Mouse (Mus musculus) retina, postnatal 1 day (tissue): ENCODE measurements around the gene Ampd3.

Source experiments
- DNase-seq: peaks from one replicate; pipeline ENCODE4 v3.0.0-alpha.2; 2012

Gene Ampd3

GRCm38 (mm10) chr7:110770949-110771348 lies 2.9 kb downstream of the Ampd3 start:
- DNase-seq = no peak

GRCm38 (mm10) chr7:110772343-110772742 lies 4.3 kb downstream of the Ampd3 start:
- DNase-seq = no peak

GRCm38 (mm10) chr7:110773204-110774002 lies 5.4 kb downstream of the Ampd3 start:
- DNase-seq = no peak

- no peak for DNase-seq
Measured at GRCm38 (mm10) chr7:110774077-110774476, 6.1 kb downstream of the Ampd3 start.

- no peak for DNase-seq
Measured at GRCm38 (mm10) chr7:110774674-110775073, 6.7 kb downstream of the Ampd3 start.

- no peak for DNase-seq
Measured at GRCm38 (mm10) chr7:110777146-110778001, 9.4 kb downstream of the Ampd3 start.

GRCm38 (mm10) chr7:110778933-110779332 lies 10.9 kb downstream of the Ampd3 start:
- DNase-seq = no peak

GRCm38 (mm10) chr7:110779605-110780111 lies 11.7 kb downstream of the Ampd3 start:
- DNase-seq = no peak

- no peak for DNase-seq
Measured at GRCm38 (mm10) chr7:110780520-110780919, 12.5 kb downstream of the Ampd3 start.

GRCm38 (mm10) chr7:110781231-110781711 lies 13.3 kb downstream of the Ampd3 start:
- DNase-seq = no peak

GRCm38 (mm10) chr7:110782135-110782534 lies 14.1 kb downstream of the Ampd3 start:
- DNase-seq = no peak

GRCm38 (mm10) chr7:110782845-110783478 lies 15.0 kb downstream of the Ampd3 start:
- DNase-seq = peak; percentile 47

GRCm38 (mm10) chr7:110784965-110785364 lies 17.0 kb downstream of the Ampd3 start:
- no peak for DNase-seq

GRCm38 (mm10) chr7:110785741-110786146 lies 17.7 kb downstream of the Ampd3 start:
- DNase-seq = no peak

GRCm38 (mm10) chr7:110787310-110787709 lies 19.3 kb downstream of the Ampd3 start:
- DNase-seq = no peak

- no peak for DNase-seq
Measured at GRCm38 (mm10) chr7:110790878-110791277, 22.9 kb downstream of the Ampd3 start.

GRCm38 (mm10) chr7:110792201-110792600 lies 24.2 kb downstream of the Ampd3 start:
- DNase-seq = no peak

- DNase-seq = no peak
Measured at GRCm38 (mm10) chr7:110792834-110793233, 24.8 kb downstream of the Ampd3 start.

GRCm38 (mm10) chr7:110794722-110795121 lies 26.7 kb downstream of the Ampd3 start:
- no peak for DNase-seq

GRCm38 (mm10) chr7:110796367-110797051 lies 28.5 kb downstream of the Ampd3 start:
- no peak for DNase-seq

GRCm38 (mm10) chr7:110797722-110798409 lies 29.9 kb downstream of the Ampd3 start:
- DNase-seq = no peak

GRCm38 (mm10) chr7:110801028-110801427 lies 33.0 kb downstream of the Ampd3 start:
- peak; percentile 80 for DNase-seq
